Mouse (Mus musculus): ENCODE results near the gene Slc5a5.

DNA sequence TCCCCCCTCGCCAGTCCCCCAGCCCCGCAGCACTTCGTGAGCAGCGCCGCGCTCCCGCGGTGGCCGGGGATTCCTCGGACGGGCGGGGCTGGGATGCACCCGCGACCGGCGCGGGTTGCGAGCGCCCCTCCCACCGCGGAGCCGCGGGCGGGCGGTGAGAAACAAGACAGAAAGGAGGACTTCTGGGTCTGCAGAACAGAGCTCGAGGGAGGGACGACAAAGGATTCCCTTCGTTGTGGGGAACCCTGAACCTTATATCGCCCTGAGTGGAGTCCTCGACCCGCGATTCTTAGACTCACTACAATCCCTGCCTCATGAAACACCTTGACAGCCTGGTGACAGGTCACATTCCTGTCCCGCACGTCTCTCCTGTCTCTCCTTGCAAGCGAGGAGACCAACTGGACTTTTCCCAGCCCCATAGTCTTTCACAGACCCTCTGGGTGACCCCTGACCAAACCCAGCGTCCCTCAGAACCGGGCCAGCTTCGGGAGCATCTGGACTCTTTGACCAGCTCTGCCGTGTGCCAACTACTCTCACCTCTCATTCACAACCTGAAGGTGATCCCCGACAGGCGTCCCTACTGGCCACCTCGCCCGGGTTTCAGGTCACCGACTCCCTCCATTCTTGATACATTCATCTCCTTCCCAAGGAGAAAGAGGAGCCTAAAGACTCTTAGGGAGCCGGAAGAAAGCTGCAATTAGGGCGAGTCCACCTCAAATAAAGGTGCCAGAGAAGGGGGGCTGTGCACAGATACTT lies 28.4 kb downstream of the Slc5a5 start:
- no peak for TF ChIP-seq CTCF (IDR thresholded peaks at IDR 0.05; ENCODE audit: control insufficient read depth, insufficient read depth, insufficient read length)
- no peak for TF ChIP-seq FOSL1 (IDR thresholded peaks at IDR 0.05; ENCODE audit: insufficient read depth, low read length, poor library complexity, severe bottlenecking)
- TF ChIP-seq USF1 (IDR thresholded peaks at IDR 0.05; ENCODE audit: low read depth): no peak
- no peak for TF ChIP-seq MAX (IDR thresholded peaks at IDR 0.05)
- no peak for TF ChIP-seq CEBPB (IDR thresholded peaks at IDR 0.05; ENCODE audit: low read depth)
